Comparison of ENCODE assay signal across 9 mouse cellular contexts in the genomic region with DNA sequence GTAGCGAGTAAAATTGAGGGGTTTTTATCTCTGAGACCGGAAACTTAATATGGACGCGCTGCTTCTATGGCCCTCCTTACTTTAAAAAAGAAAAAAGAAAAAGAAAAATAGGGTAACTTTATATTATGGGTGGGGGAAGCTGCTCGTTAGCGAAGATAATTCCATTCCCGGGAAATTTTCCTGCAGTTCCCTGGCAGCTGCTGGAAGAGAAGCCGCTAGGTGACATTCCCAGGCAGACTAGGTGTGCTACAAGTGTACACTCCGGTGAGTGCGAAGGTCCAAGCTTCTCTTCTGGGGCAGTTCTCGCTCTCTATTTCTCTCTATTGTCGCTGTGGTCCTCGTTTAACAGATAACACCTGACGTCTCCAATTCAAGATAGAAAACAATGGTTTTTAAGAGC. TPM values are rescaled to one million over a fixed set of nuclear protein-coding genes. Genes with fewer than 3 reads are reported as not detected.
A peak's percentile ranks its signal among the peaks of the same experiment; 100 is the strongest.
DNase-seq lines count a peak whose midpoint lies in the region; ATAC-seq and TF ChIP-seq lines count a peak whose summit lies in the region.
"Had no signal": no experiment of that assay in that cellular context is flagged by ENCODE, and none has a peak within 500 bp of the region (broad histone marks: within the 10 kb centered on the region; RNA-seq: fewer than 3 reads in every experiment).

No protein-coding gene starts in this region.

- H3K36me3 ChIP-seq in kidney, postnatal 0 days (ENCODE audit: insufficient read depth, low read length), result no peaks in the 10 kb centered on the region
- H3K36me3 ChIP-seq in forebrain, embryonic 10.5 days (replicated peaks), result no peaks in the 10 kb centered on the region
- no peaks in the 10 kb centered on the region for H3K36me3 ChIP-seq in limb, embryonic 11.5 days (ENCODE audit: control insufficient read depth, insufficient read depth, low read length)
- H3K36me3 ChIP-seq in neural tube, embryonic 13.5 days, result no peaks in the 10 kb centered on the region

- no peak overlapping the region for H3K27ac ChIP-seq in kidney, postnatal 0 days
- H3K27ac ChIP-seq in forebrain, embryonic 10.5 days, result no peak overlapping the region
- no peak overlapping the region for H3K27ac ChIP-seq in limb, embryonic 11.5 days (replicated peaks; ENCODE audit: low read depth, low read length)
- H3K27ac ChIP-seq in neural tube, embryonic 13.5 days (replicated peaks), result no peak overlapping the region

- ATAC-seq in kidney, postnatal 0 days (replicated peaks; ENCODE audit: low FRiP score, low read depth), result no peak
- no peak for ATAC-seq in limb, embryonic 11.5 days (ENCODE audit: insufficient number of reproducible peaks, low FRiP score, low TSS enrichment, low read depth)
- no peak for ATAC-seq in neural tube, embryonic 13.5 days (ENCODE audit: low read depth)
- no peak for ATAC-seq in activated CD4-positive, CD25-positive, alpha-beta regulatory T cell, adult 4 months

- peak overlapping the region; percentile 78 for H3K4me3 ChIP-seq in kidney, postnatal 0 days (replicated peaks; ENCODE audit: low read depth, low read length)
- peak overlapping the region; percentile 65 for H3K4me3 ChIP-seq in forebrain, embryonic 10.5 days
- peak overlapping the region; percentile 65 for H3K4me3 ChIP-seq in limb, embryonic 11.5 days (ENCODE audit: low read depth, low read length)
- H3K4me3 ChIP-seq in neural tube, embryonic 13.5 days, result peak overlapping the region; percentile 55

- no peaks in the 10 kb centered on the region for H3K4me1 ChIP-seq in kidney, postnatal 0 days (replicated peaks; ENCODE audit: insufficient read depth, low read length)
- peaks cover 21% of the 10 kb centered on the region for H3K4me1 ChIP-seq in forebrain, embryonic 10.5 days
- H3K4me1 ChIP-seq in limb, embryonic 11.5 days (ENCODE audit: control insufficient read depth, insufficient read depth, low read length), result peaks cover 8% of the 10 kb centered on the region; the same call in 1 of the 2 replicates
- H3K4me1 ChIP-seq in neural tube, embryonic 13.5 days (replicated peaks), result peaks cover 34% of the 10 kb centered on the region

- H3K27me3 ChIP-seq in kidney, postnatal 0 days (ENCODE audit: insufficient read depth, low read length), result no peaks in the 10 kb centered on the region
- H3K27me3 ChIP-seq in forebrain, embryonic 10.5 days (ENCODE audit: poor library complexity, severe bottlenecking), result peaks cover 76% of the 10 kb centered on the region
- no peaks in the 10 kb centered on the region for H3K27me3 ChIP-seq in limb, embryonic 11.5 days (ENCODE audit: control insufficient read depth, insufficient read depth, low read length)
- H3K27me3 ChIP-seq in neural tube, embryonic 13.5 days, result peaks cover 38% of the 10 kb centered on the region
- H3K27me3 ChIP-seq: Patski had no signal

- TF ChIP-seq CTCF in kidney, postnatal 0 days (IDR thresholded peaks at IDR 0.05; ENCODE audit: low read depth), result no peak

- H3K9ac ChIP-seq in kidney, postnatal 0 days (ENCODE audit: low read depth, low read length), result peak overlapping the region; percentile 75; the same call in 1 of the 2 replicates
- no peak overlapping the region for H3K9ac ChIP-seq in limb, embryonic 11.5 days (ENCODE audit: low read length)
- peak overlapping the region; percentile 71 for H3K9ac ChIP-seq in neural tube, embryonic 13.5 days

- H3K9me3 ChIP-seq in kidney, postnatal 0 days (replicated peaks; ENCODE audit: low read length), result no peaks in the 10 kb centered on the region
- no peaks in the 10 kb centered on the region for H3K9me3 ChIP-seq in forebrain, embryonic 10.5 days
- no peaks in the 10 kb centered on the region for H3K9me3 ChIP-seq in limb, embryonic 11.5 days (ENCODE audit: control insufficient read depth, low read length)
- H3K9me3 ChIP-seq in neural tube, embryonic 13.5 days, result no peaks in the 10 kb centered on the region

- peak overlapping the region; percentile 90 for H3K4me2 ChIP-seq in kidney, postnatal 0 days (ENCODE audit: low read length)
- peak overlapping the region; percentile 90 for H3K4me2 ChIP-seq in limb, embryonic 11.5 days (ENCODE audit: low read depth, severe bottlenecking)
- peak overlapping the region; percentile 71 for H3K4me2 ChIP-seq in neural tube, embryonic 13.5 days

- WGBS in kidney, postnatal 0 days, result 6% methylated on average over 14 of the region's 14 CpGs
- WGBS in forebrain, embryonic 10.5 days, result 7% methylated on average over 14 of the region's 14 CpGs
- WGBS in limb, embryonic 11.5 days, result 5% methylated on average over 14 of the region's 14 CpGs
- 6% methylated on average over 14 of the region's 14 CpGs for WGBS in neural tube, embryonic 13.5 days

- peak; percentile 22 for DNase-seq in kidney, postnatal 0 days (ENCODE audit: low spot score)
- no peak for DNase-seq in kidney, postnatal 25 days
- DNase-seq in forebrain, embryonic 10.5 days (ENCODE audit: extremely low spot score, low spot score), result no peak
- DNase-seq in limb, embryonic 11.5 days (ENCODE audit: low spot score), result no peak
- DNase-seq in layer of hippocampus, postnatal 25 days (ENCODE audit: extremely low spot score in 1 of 2, low spot score in 1 of 2), result no peak
- DNase-seq in urinary bladder, postnatal 36 days (ENCODE audit: low spot score in 2 of 2), result no peak

RNA-seq across cellular contexts. Expression of a gene that starts 1.0 kb away (rescaled TPM):
- polyA plus RNA-seq in kidney, postnatal 0 days (2015; fragmentation: Nextera tagmentation; extraction: Ambion mirVana), result 3.2 and 3.3 TPM in 2 replicates
- 4.4 and 5.3 TPM in 2 replicates for polyA plus RNA-seq in forebrain, embryonic 10.5 days (2016; fragmentation: Nextera tagmentation; extraction: Ambion mirVana)
- 8.3 and 8.4 TPM in 2 replicates for polyA plus RNA-seq in limb, embryonic 11.5 days (2014; fragmentation: Nextera tagmentation; extraction: Ambion mirVana)
- polyA plus RNA-seq in neural tube, embryonic 13.5 days (2015; fragmentation: Nextera tagmentation; extraction: Ambion mirVana), result 7.9 and 9.2 TPM in 2 replicates
- total RNA-seq in layer of hippocampus, postnatal 25 days (2021), result 10 to 100 TPM; 32.1 to 32.8 TPM
- 1 to 10 TPM; 1.0 to 1.7 TPM for polyA plus RNA-seq in activated CD4-positive, CD25-positive, alpha-beta regulatory T cell, adult 4 months (2017; shearing (Covaris generic))
